Mouse (Mus musculus) lung, postnatal 0 days (tissue): ENCODE data around the gene Agpat3.

Source experiments
- CTCF ChIP-seq: IDR thresholded peaks from 2 replicates; pipeline ENCODE4 v1.5.1; 2016; ENCODE audit warnings: antibody characterized with exemption, mild to moderate bottlenecking
- EP300 ChIP-seq: IDR thresholded peaks from 2 replicates; pipeline ENCODE4 v1.6.1; 2016; ENCODE audit warnings: antibody characterized with exemption, mild to moderate bottlenecking, control low read depth

DNA sequence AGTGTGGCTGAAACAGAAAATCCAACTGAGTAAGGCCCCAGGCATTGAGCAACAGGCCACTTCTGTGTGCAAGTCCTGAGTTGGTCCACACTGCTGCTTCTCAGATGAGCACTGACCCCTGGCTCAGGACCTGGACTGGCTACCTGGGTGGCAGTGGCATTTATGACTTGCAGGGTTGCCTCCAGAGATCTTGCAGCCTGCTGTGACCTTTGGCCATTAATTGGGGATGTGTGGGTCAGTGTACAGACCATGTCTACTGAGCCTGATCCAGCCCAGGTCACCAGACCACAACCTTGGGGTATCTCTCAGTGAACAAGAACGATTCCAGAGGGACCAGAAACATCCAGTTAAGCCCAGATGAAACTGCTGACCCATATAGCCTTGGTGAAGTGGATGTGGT lies 58.7 kb downstream of the Agpat3 start:
- TF ChIP-seq CTCF: no peak
- no peak for TF ChIP-seq EP300
